Mouse (Mus musculus): ENCODE results near the gene Olfr775.

Gene Olfr775

GRCm38 (mm10) chr10:129248112-129248511 is at the start of gene Olfr775:
Gene Olfr775 (plus strand): TSS chr10:129248412.
- DNase-seq, result no peak

GRCm38 (mm10) chr10:129230737-129231136 is 17.5 kb upstream of the Olfr775 start:
- DNase-seq, result no peak

GRCm38 (mm10) chr10:129235904-129236303 is 12.3 kb upstream of the Olfr775 start, which contains the start of gene Olfr774:
Gene Olfr774 (plus strand): TSS chr10:129236204.
- DNase-seq, result no peak

GRCm38 (mm10) chr10:129258827-129259226 is 10.6 kb downstream of the Olfr775 start, which contains the start of gene Olfr776:
Gene Olfr776 (plus strand): TSS chr10:129259127.
- DNase-seq, result no peak

GRCm38 (mm10) chr10:129271081-129271535 is 22.9 kb downstream of the Olfr775 start, which contains the start of gene Olfr777:
Gene Olfr777 (minus strand): TSS chr10:129271485.
- no peak for DNase-seq
